Comparison of ENCODE assay signal across 19 mouse cellular contexts in genomic region chr11:45848253-45848652, GRCm38 (mm10). TPM values are rescaled to one million over a fixed set of nuclear protein-coding genes. Genes with fewer than 3 reads are reported as not detected.
DNase-seq lines count a peak whose midpoint lies in the region; ATAC-seq and TF ChIP-seq lines count a peak whose summit lies in the region.
"Had no signal": no experiment of that assay in that cellular context is flagged by ENCODE, and none has a peak within 500 bp of the region (broad histone marks: within the 10 kb centered on the region; RNA-seq: fewer than 3 reads in every experiment).

No protein-coding gene starts in this region.

- H3K27ac ChIP-seq in CH12.LX (ENCODE audit: insufficient read depth, low read depth), result no peak overlapping the region
- no peak overlapping the region for H3K27ac ChIP-seq in MEL (ENCODE audit: control insufficient read depth, low read depth, low read length)
- H3K27ac ChIP-seq in midbrain, embryonic 16.5 days (ENCODE audit: low read length), result no peak overlapping the region
- H3K27ac ChIP-seq: embryonic facial prominence, embryonic 10.5 days; embryonic facial prominence, embryonic 12.5 days; forebrain, embryonic 13.5 days; forebrain, embryonic 15.5 days had no signal

- no peak for TF ChIP-seq CTCF in CH12.LX (conservative IDR thresholded peaks at IDR 0.05 in 1 of 2, IDR thresholded peaks at IDR 0.05 in 1 of 2; ENCODE audit: low read depth in 2 of 2, low read length in 2 of 2)
- TF ChIP-seq CTCF in MEL (IDR thresholded peaks at IDR 0.05 in 2 of 3, conservative IDR thresholded peaks at IDR 0.05 in 1 of 3; ENCODE audit: control insufficient read depth in 1 of 3, insufficient read depth in 1 of 3, low read depth in 2 of 3, low read length in 3 of 3, poor library complexity in 1 of 3, severe bottlenecking in 1 of 3), result no peak

- peaks cover 0 to 2% of the 10 kb centered on the region in 2 experiments for H3K36me3 ChIP-seq in CH12.LX (replicated peaks in 1 of 2; ENCODE audit: control insufficient read depth in 1 of 2, insufficient read depth in 1 of 2, low read length in 1 of 2)
- peaks cover under 1 to 9% of the 10 kb centered on the region in 2 experiments; a peak in 3 of 4 replicates for H3K36me3 ChIP-seq in MEL (ENCODE audit: control insufficient read depth in 1 of 2, insufficient read depth in 2 of 2, low read length in 2 of 2)
- no peaks in the 10 kb centered on the region for H3K36me3 ChIP-seq in splenic B cell, adult 2 months (ENCODE audit: control insufficient read depth, insufficient read depth, low read length, poor library complexity, severe bottlenecking)
- no peaks in the 10 kb centered on the region for H3K36me3 ChIP-seq in midbrain, embryonic 16.5 days (ENCODE audit: control insufficient read depth, insufficient read depth, low read length)
- H3K36me3 ChIP-seq: embryonic facial prominence, embryonic 10.5 days; embryonic facial prominence, embryonic 12.5 days; forebrain, embryonic 15.5 days had no signal

- no peak for TF ChIP-seq EP300 in CH12.LX (IDR thresholded peaks at IDR 0.05; ENCODE audit: low read length)
- TF ChIP-seq EP300 in MEL (IDR thresholded peaks at IDR 0.05; ENCODE audit: low read depth in 1 of 2, low read length in 2 of 2), result no peak

- no peak for ATAC-seq in midbrain, embryonic 16.5 days
- ATAC-seq: forebrain, embryonic 13.5 days; forebrain, embryonic 15.5 days; forebrain, postnatal 0 days had no signal

- in situ Hi-C loops in CH12.LX (cut with MboI; ENCODE audit: low pct_ligation_motif_present, low pct_unique_long_range_greater_than_20kb, low sequenced_read_pairs), result no loop called here

- H3K9ac ChIP-seq in CH12.LX (ENCODE audit: insufficient read depth, low read depth) (no peak overlapping the region), MEL (ENCODE audit: control insufficient read depth, low read depth, low read length, poor library complexity, severe bottlenecking) (no peak overlapping the region)
- H3K9ac ChIP-seq in midbrain, embryonic 16.5 days (ENCODE audit: low read depth, low read length), result no peak overlapping the region
- H3K9ac ChIP-seq: embryonic facial prominence, embryonic 12.5 days; forebrain, embryonic 13.5 days; forebrain, embryonic 15.5 days; forebrain, postnatal 0 days had no signal

- no peak overlapping the region for H3K4me2 ChIP-seq in CH12.LX (ENCODE audit: insufficient read depth, low read depth, poor library complexity, severe bottlenecking)
- H3K4me2 ChIP-seq in midbrain, embryonic 16.5 days (ENCODE audit: low read length), result no peak overlapping the region
- H3K4me2 ChIP-seq: embryonic facial prominence, embryonic 12.5 days; forebrain, embryonic 13.5 days; forebrain, embryonic 15.5 days had no signal

- no peaks in the 10 kb centered on the region for H3K27me3 ChIP-seq in CH12.LX (replicated peaks)
- H3K27me3 ChIP-seq in MEL (ENCODE audit: control insufficient read depth in 1 of 2, insufficient read depth in 2 of 2, low read length in 2 of 2), result peaks cover 0 to 2% of the 10 kb centered on the region in 2 experiments; a peak in 1 of 4 replicates
- no peaks in the 10 kb centered on the region for H3K27me3 ChIP-seq in splenic B cell, adult 2 months (ENCODE audit: control insufficient read depth, insufficient read depth, low read length, poor library complexity, severe bottlenecking)
- no peaks in the 10 kb centered on the region for H3K27me3 ChIP-seq in midbrain, embryonic 16.5 days (ENCODE audit: control insufficient read depth, insufficient read depth, low read depth, low read length)
- H3K27me3 ChIP-seq: embryonic facial prominence, embryonic 12.5 days; forebrain, embryonic 13.5 days; forebrain, embryonic 15.5 days had no signal

- H3K4me3 ChIP-seq in CH12.LX (replicated peaks in 1 of 3; ENCODE audit: low read depth in 2 of 3, low read length in 2 of 3, poor library complexity in 1 of 3) (no peak overlapping the region), MEL (ENCODE audit: control insufficient read depth in 1 of 2, insufficient read depth in 1 of 2, low read depth in 2 of 2, low read length in 2 of 2) (no peak overlapping the region)
- no peak overlapping the region for H3K4me3 ChIP-seq in midbrain, embryonic 16.5 days (ENCODE audit: low read depth, low read length)
- H3K4me3 ChIP-seq: embryonic facial prominence, embryonic 10.5 days; embryonic facial prominence, embryonic 12.5 days; forebrain, embryonic 13.5 days; forebrain, embryonic 15.5 days had no signal

- H3K79me2 ChIP-seq in CH12.LX (replicated peaks; ENCODE audit: control insufficient read depth, extremely low read depth, insufficient read depth, poor library complexity, severe bottlenecking) (peaks cover 9% of the 10 kb centered on the region), MEL (ENCODE audit: control insufficient read depth, insufficient read depth, low read length, poor library complexity) (peaks cover 15% of the 10 kb centered on the region)

- dilution Hi-C loops in CH12.LX (cut with MboI; ENCODE audit: extremely low pct_ligation_motif_present, extremely low pct_unique_long_range_greater_than_20kb, low sequenced_read_pairs), result no loop called here

- no peak for TF ChIP-seq POLR2A in CH12.LX (IDR thresholded peaks at IDR 0.05; ENCODE audit: low read depth, low read length)
- TF ChIP-seq POLR2A in MEL (IDR thresholded peaks at IDR 0.05; ENCODE audit: control insufficient read depth in 1 of 2, insufficient read depth in 1 of 2, low read depth in 1 of 2, low read length in 2 of 2, poor library complexity in 1 of 2), result no peak

- no peak for TF ChIP-seq RAD21 in CH12.LX (IDR thresholded peaks at IDR 0.05; ENCODE audit: low read depth, low read length)
- TF ChIP-seq RAD21 in MEL (IDR thresholded peaks at IDR 0.05; ENCODE audit: low read depth, low read length), result no peak

- DNase-seq in CH12.LX (ENCODE audit: extremely low read depth) (no peak), MEL (ENCODE audit: low read depth, low spot score) (no peak)
- DNase-seq in splenic B cell, adult 2 months (ENCODE audit: low read depth, low spot score), result peak; percentile 36
- DNase-seq in spleen, postnatal 14 days (ENCODE audit: low spot score in 2 of 2), result no peak
- DNase-seq: adrenal gland, adult 2 months; adrenal gland, postnatal 10 days; adrenal gland, postnatal 25 days; cerebellum, adult 11-12 months; cerebellum, adult 2 months; cerebellum, adult 9-10 months; cerebellum, postnatal 10 days; cerebellum, postnatal 25 days; forebrain, postnatal 0 days had no signal

- H3K4me1 ChIP-seq in CH12.LX (ENCODE audit: control insufficient read depth in 1 of 2, insufficient read depth in 2 of 2) (peaks cover 3 to 24% of the 10 kb centered on the region in 2 experiments), MEL (ENCODE audit: control insufficient read depth in 1 of 2, insufficient read depth in 2 of 2, low read length in 2 of 2) (peaks cover 4 to 5% of the 10 kb centered on the region in 2 experiments)
- H3K4me1 ChIP-seq in midbrain, embryonic 16.5 days (ENCODE audit: control insufficient read depth, insufficient read depth, low read length), result peaks cover 7% of the 10 kb centered on the region

- H3K9me3 ChIP-seq in CH12.LX (replicated peaks; ENCODE audit: low read length), result no peaks in the 10 kb centered on the region
- H3K9me3 ChIP-seq in MEL (replicated peaks; ENCODE audit: insufficient read depth, low read length), result no peaks in the 10 kb centered on the region
- H3K9me3 ChIP-seq in midbrain, embryonic 16.5 days (replicated peaks; ENCODE audit: control insufficient read depth, low read length, poor library complexity, severe bottlenecking), result no peaks in the 10 kb centered on the region
- H3K9me3 ChIP-seq: embryonic facial prominence, embryonic 10.5 days; embryonic facial prominence, embryonic 12.5 days; forebrain, embryonic 13.5 days; forebrain, embryonic 15.5 days; G1E had no signal

- 92% methylated on average over 12 of the region's 12 CpGs for WGBS in midbrain, embryonic 16.5 days

TF ChIP-seq in CH12.LX, 34 proteins besides CTCF, POLR2A, EP300 and RAD21:
- peak; percentile 71; the same call in 1 of the 2 replicates for TF ChIP-seq ZNF384 (IDR thresholded peaks at IDR 0.05; ENCODE audit: low read depth, low read length)
- TF ChIP-seq CHD2 (IDR thresholded peaks at IDR 0.05; ENCODE audit: low read length), result no peak

TF ChIP-seq in MEL, 35 proteins besides CTCF, POLR2A, EP300 and RAD21:
- TF ChIP-seq KAT2A (conservative IDR thresholded peaks at IDR 0.05; ENCODE audit: low read depth, low read length) (no peak), SMC3 (IDR thresholded peaks at IDR 0.05; ENCODE audit: low read depth, low read length) (no peak), TBP (IDR thresholded peaks at IDR 0.05; ENCODE audit: low read depth, low read length) (no peak), GABPA (IDR thresholded peaks at IDR 0.05; ENCODE audit: low read depth, low read length) (no peak), CHD2 (IDR thresholded peaks at IDR 0.05; ENCODE audit: low read length) (no peak), ZNF384 (IDR thresholded peaks at IDR 0.05; ENCODE audit: low read depth, low read length) (peak; percentile 50)

RNA-seq across cellular contexts. Expression of gene Clint1, which starts 3.6 kb away (rescaled TPM):
- total RNA-seq in CH12.LX (2012; rRNA removed), result 54.1 and 60.5 TPM in 2 replicates
- 98.5 and 104 TPM in 2 replicates for total RNA-seq in CH12.LX (2014; rRNA removed)
- polyA plus RNA-seq in CH12.LX (2012; ENCODE audit: insufficient read length, low read depth), result 137 and 143 TPM in 2 replicates
- total RNA-seq in MEL (2012; rRNA removed), result 89.8 and 102 TPM in 2 replicates
- 100 to 1,000 TPM in 1 of 2 experiments, 10 to 100 TPM in 1; 58.5 to 184 TPM for polyA plus RNA-seq in MEL (2012; ENCODE audit: insufficient read depth in 1 of 2, insufficient read length in 2 of 2, low read depth in 1 of 2, low replicate concordance in 2 of 2, missing spikeins in 1 of 2)
- 38.7 and 42.6 TPM in 2 replicates for polyA plus RNA-seq in midbrain, embryonic 16.5 days (2015; fragmentation: Nextera tagmentation; extraction: Ambion mirVana)

Comparison
In these comparisons a context has a peak if more than half of its experiments do, and no peak if none do; other contexts are left out.
1. Of the 35 proteins assayed by ChIP-seq in both MEL and CH12.LX: peak only in MEL: none; only in CH12.LX: none; in both: ZNF384; in neither: 34.